Mouse (Mus musculus) heart, adult 2 months (tissue): ENCODE results near the gene Shbg.

Experiments
- CTCF ChIP-seq: fragments of 200-600 bp; IDR thresholded peaks from 2 replicates; pipeline ENCODE4 v1.8.1; 2022; ENCODE audit warnings: antibody characterized with exemption, mild to moderate bottlenecking, moderate library complexity
- POLR2A ChIP-seq: fragments of 200-500 bp; IDR thresholded peaks from 2 replicates; pipeline ENCODE4 v1.6.1; 2011; ENCODE audit warnings: mild to moderate bottlenecking, low read depth, low read length, control low read depth; ENCODE audit not compliant: insufficient read depth

DNA sequence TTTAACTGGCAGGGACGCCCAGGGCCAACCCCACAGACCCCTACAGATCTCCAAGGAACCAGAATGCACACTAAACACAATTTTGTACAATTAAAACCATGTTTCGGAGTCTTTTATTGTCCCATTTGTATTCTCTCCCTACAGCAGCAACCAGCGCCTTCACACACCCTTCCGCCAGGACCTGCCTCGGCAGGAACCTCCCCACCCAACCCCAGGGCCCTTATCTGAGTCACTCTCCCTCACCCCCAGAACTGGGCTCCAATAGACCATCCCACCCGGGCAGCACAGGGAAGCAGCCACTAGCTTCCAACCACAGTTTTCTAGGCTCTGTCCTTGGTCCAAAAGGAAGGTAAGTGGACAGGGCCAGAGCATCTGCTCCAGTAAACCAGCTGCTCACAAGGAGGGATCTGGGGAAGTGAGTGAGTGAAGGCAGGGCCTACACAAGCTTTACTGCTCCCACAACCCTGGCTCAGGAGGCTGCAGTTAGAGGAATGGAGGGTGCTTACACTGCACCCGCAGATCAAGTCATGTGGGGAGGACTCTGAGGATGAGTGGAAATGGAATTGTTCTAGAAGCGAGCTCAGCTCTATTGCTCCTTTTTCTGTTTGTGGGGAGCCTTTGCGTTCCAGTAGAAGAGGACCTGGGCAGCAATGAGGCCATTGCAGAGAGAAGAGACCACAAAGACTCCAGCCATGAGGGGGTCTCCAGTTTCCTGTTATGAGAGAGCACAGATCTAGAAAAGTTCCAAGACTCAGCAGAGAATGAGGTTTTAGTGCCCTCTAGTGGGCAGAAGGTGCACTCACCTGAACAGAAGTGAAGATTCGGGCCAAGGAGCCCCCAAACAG lies 39.1 kb upstream of the Shbg start:
- TF ChIP-seq CTCF (peak; percentile 94), POLR2A (no peak)
